Mouse (Mus musculus): ENCODE results near the gene Manbal. TPM values are rescaled to one million over a fixed set of nuclear protein-coding genes. Genes with fewer than 3 reads are reported as not detected.
A peak's percentile ranks its signal among the peaks of the same experiment; 100 is the strongest.

Manbal gene
- polyA plus RNA-seq, 1 experiment from 2014 or later, result 22.8 TPM

DNA sequence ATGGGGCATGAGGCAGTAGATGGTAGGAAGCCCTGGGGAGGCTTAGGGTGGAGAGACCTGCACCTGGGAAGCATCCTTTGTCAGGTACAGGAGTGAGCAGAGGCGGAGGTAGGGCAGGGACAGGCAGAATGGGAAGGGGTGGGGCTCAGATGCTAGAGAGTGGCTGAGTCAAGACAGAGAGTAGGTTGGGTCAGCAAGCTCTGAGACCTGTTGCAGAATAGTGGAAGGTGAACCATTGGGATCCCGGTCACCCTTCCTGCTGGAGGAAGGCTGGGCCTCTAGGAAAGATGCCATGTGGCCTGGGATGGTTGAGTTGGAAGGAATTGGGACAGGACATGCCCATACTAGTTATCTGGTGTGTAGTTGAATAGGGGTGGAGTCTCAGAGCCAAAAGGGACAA lies 24.9 kb downstream of the Manbal start:
- 80% methylated on average over 2 of the region's 2 CpGs for WGBS (ENCODE audit: insufficient replicate concordance)

DNA sequence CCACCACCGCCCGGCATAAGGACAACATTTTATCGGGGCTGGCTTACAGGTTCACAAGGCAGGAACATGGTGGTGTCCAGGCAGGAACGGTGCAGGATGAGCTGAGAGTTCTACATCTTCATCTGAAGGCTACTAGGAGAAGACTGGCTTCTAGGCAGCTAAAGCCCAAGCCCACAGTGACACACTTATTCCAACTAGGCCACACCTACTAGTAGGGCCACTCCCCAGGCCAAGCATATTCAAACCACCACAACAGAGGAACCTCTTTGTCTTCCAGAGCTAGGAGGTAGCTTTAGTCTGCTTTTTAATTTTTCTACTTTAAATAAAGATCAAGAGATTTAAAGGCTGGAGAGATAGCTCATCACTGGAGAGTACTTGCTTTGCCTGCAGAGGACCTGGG lies 26.2 kb downstream of the Manbal start:
- no peak overlapping the region for H3K4me3 ChIP-seq (ENCODE audit: low read depth, low read length)
- H3K4me1 ChIP-seq (ENCODE audit: insufficient read depth), result peaks cover 5% of the 10 kb centered on the region; the same call in 1 of the 2 replicates
- no peak overlapping the region for H3K9ac ChIP-seq (replicated peaks)
- ATAC-seq (no peak), DNase-seq (no peak)
- WGBS (ENCODE audit: insufficient replicate concordance), result 97% methylated on average over 4 of the region's 4 CpGs
- H3K4me2 ChIP-seq (ENCODE audit: low read depth, low read length), result no peak overlapping the region
- TF ChIP-seq EP300 (IDR thresholded peaks at IDR 0.05; ENCODE audit: low read depth) (no peak), CTCF (IDR thresholded peaks at IDR 0.05; ENCODE audit: low read depth) (no peak)
- H3K36me3 ChIP-seq (replicated peaks; ENCODE audit: insufficient read depth, low read length), result peaks cover 8% of the 10 kb centered on the region; the same call in 1 of the 2 replicates
- H3K27me3 ChIP-seq (ENCODE audit: insufficient read depth, low read length), result no peaks in the 10 kb centered on the region
- no peak overlapping the region for H3K27ac ChIP-seq (ENCODE audit: low read depth)
- no peaks in the 10 kb centered on the region for H3K9me3 ChIP-seq (ENCODE audit: low read length)

More for the DNA sequence above, 24.9 kb downstream of the Manbal start:
- H3K9ac ChIP-seq (replicated peaks), result no peak overlapping the region
- no peak overlapping the region for H3K4me2 ChIP-seq (ENCODE audit: low read depth, low read length)
- ATAC-seq (no peak), DNase-seq (no peak)
- peaks cover 5% of the 10 kb centered on the region; the same call in 1 of the 2 replicates for H3K4me1 ChIP-seq (ENCODE audit: insufficient read depth)
- no peak overlapping the region for H3K4me3 ChIP-seq (ENCODE audit: low read depth, low read length)
- peaks cover 8% of the 10 kb centered on the region; the same call in 1 of the 2 replicates for H3K36me3 ChIP-seq (replicated peaks; ENCODE audit: insufficient read depth, low read length)
- H3K27ac ChIP-seq (ENCODE audit: low read depth), result no peak overlapping the region
- no peak for TF ChIP-seq CTCF (IDR thresholded peaks at IDR 0.05; ENCODE audit: low read depth)
- TF ChIP-seq EP300 (IDR thresholded peaks at IDR 0.05; ENCODE audit: low read depth), result no peak
- no peaks in the 10 kb centered on the region for H3K9me3 ChIP-seq (ENCODE audit: low read length)
- no peaks in the 10 kb centered on the region for H3K27me3 ChIP-seq (ENCODE audit: insufficient read depth, low read length)

DNA sequence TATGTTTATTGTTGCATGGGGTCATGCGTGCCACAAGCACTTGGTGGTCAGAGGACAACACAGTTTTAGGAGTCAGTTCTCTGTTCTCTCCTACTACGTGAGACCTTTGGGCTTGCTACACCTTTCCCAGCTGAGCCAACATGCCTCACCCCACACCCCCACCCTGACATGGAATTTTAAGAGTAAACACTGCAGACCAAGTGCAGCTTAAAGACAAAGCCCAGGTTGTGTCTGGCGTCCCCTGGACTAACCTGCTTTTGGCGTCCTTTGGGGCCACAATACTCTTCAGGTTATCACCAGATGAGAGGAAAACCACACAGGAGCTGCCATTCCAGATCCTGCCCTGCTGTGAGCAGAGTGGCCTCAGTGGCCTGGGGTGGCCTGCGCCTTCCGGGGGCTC lies 27.5 kb downstream of the Manbal start:
- H3K4me1 ChIP-seq (ENCODE audit: insufficient read depth), result peaks cover 5% of the 10 kb centered on the region; the same call in 1 of the 2 replicates
- H3K4me3 ChIP-seq (ENCODE audit: low read depth, low read length), result no peak overlapping the region
- no peaks in the 10 kb centered on the region for H3K27me3 ChIP-seq (ENCODE audit: insufficient read depth, low read length)
- H3K4me2 ChIP-seq (ENCODE audit: low read depth, low read length), result peak overlapping the region; percentile 45
- H3K36me3 ChIP-seq (replicated peaks; ENCODE audit: insufficient read depth, low read length), result peaks cover 8% of the 10 kb centered on the region; the same call in 1 of the 2 replicates
- peak overlapping the region; percentile 63 for H3K27ac ChIP-seq (ENCODE audit: low read depth)
- TF ChIP-seq EP300 (IDR thresholded peaks at IDR 0.05; ENCODE audit: low read depth) (no peak), CTCF (IDR thresholded peaks at IDR 0.05; ENCODE audit: low read depth) (no peak)
- WGBS (ENCODE audit: insufficient replicate concordance), result 61% methylated on average over 6 of the region's 6 CpGs
- H3K9me3 ChIP-seq (ENCODE audit: low read length), result no peaks in the 10 kb centered on the region
- H3K9ac ChIP-seq (replicated peaks), result no peak overlapping the region
- ATAC-seq, result no peak
- no peak for DNase-seq

DNA sequence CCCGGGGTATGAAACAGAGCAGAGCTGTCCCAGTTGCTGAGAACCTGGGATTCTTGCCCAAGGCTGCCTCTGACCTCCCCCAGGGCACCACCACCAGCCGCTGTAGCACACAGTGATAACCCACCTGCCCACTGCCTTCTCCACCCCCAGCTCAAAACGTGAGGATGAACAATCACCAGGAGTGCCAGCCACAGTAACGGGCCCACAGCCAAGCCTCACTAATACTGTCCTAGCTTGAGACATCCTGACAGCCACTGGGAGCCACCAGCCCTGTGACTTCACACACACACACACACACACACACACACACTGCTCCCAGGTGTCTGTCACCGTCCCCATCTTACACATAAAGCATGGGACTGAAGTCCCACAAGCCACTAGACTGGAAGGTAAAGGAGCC lies 28.0 kb downstream of the Manbal start:
- ATAC-seq (no peak), DNase-seq (no peak)
- no peak overlapping the region for H3K4me3 ChIP-seq (ENCODE audit: low read depth, low read length)
- H3K9me3 ChIP-seq (ENCODE audit: low read length), result no peaks in the 10 kb centered on the region
- H3K4me2 ChIP-seq (ENCODE audit: low read depth, low read length), result peak overlapping the region; percentile 45
- H3K27me3 ChIP-seq (ENCODE audit: insufficient read depth, low read length), result no peaks in the 10 kb centered on the region
- peak overlapping the region; percentile 63 for H3K27ac ChIP-seq (ENCODE audit: low read depth)
- H3K9ac ChIP-seq (replicated peaks), result no peak overlapping the region
- TF ChIP-seq EP300 (IDR thresholded peaks at IDR 0.05; ENCODE audit: low read depth) (no peak), CTCF (IDR thresholded peaks at IDR 0.05; ENCODE audit: low read depth) (no peak)
- H3K4me1 ChIP-seq (ENCODE audit: insufficient read depth), result peaks cover 5% of the 10 kb centered on the region; the same call in 1 of the 2 replicates
- H3K36me3 ChIP-seq (replicated peaks; ENCODE audit: insufficient read depth, low read length), result peaks cover 8% of the 10 kb centered on the region; the same call in 1 of the 2 replicates
- WGBS (ENCODE audit: insufficient replicate concordance), result 60% methylated on average over 5 of the region's 5 CpGs

DNA sequence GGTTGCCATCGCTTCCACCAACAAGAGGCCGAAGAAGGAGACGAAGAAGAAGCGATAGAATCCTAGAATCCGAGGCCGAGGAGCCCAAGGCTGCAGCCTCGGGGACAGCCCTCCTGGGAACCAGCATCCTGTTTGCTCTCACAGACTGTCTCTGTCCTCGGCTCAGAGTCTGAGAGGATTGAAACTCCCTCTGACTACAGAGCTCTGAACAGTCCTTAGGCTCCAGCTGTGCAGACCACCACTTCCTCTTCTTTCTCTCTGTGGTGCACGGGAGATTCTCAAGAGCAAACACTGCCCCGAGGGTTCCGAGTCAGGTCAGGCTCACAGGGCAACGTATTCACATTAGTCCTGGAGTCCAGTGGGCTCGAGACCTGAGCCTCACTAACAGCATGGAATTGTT lies 28.6 kb downstream of the Manbal start:
- TF ChIP-seq EP300 (IDR thresholded peaks at IDR 0.05; ENCODE audit: low read depth) (no peak), CTCF (IDR thresholded peaks at IDR 0.05; ENCODE audit: low read depth) (no peak)
- H3K4me2 ChIP-seq (ENCODE audit: low read depth, low read length), result no peak overlapping the region
- WGBS (ENCODE audit: insufficient replicate concordance), result 42% methylated on average over 13 of the region's 13 CpGs
- ATAC-seq (peak; percentile 71), DNase-seq (peak; percentile 36)
- H3K4me3 ChIP-seq (ENCODE audit: low read depth, low read length), result no peak overlapping the region
- no peaks in the 10 kb centered on the region for H3K9me3 ChIP-seq (ENCODE audit: low read length)
- peak overlapping the region; percentile 63 for H3K27ac ChIP-seq (ENCODE audit: low read depth)
- no peak overlapping the region for H3K9ac ChIP-seq (replicated peaks)
- peaks cover 8% of the 10 kb centered on the region; the same call in 1 of the 2 replicates for H3K36me3 ChIP-seq (replicated peaks; ENCODE audit: insufficient read depth, low read length)
- no peaks in the 10 kb centered on the region for H3K27me3 ChIP-seq (ENCODE audit: insufficient read depth, low read length)
- H3K4me1 ChIP-seq (ENCODE audit: insufficient read depth), result peaks cover 5% of the 10 kb centered on the region; the same call in 1 of the 2 replicates

DNA sequence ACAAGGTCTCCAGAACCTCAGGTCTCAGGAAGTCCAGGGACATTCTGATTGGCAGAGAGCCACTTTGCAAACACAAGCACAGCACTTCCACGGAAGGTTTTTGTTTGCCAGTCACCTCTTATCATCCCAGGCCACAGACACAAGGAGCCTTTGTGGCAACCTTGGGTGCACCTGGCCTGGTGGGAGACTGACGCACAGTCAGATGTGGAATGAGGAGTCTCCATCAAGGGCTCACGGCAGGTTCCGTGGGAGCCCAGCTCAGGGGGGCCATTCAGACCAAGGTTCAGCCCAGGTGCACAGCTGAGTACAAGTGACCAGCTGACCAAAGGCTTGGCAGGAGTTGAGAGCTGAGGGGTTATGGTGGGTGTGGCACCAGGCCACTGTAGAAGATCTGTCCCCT lies 30.0 kb downstream of the Manbal start:
- H3K4me1 ChIP-seq (ENCODE audit: insufficient read depth), result peaks cover 5% of the 10 kb centered on the region; the same call in 1 of the 2 replicates
- H3K27ac ChIP-seq (ENCODE audit: low read depth), result no peak overlapping the region
- TF ChIP-seq CTCF (IDR thresholded peaks at IDR 0.05; ENCODE audit: low read depth) (no peak), EP300 (IDR thresholded peaks at IDR 0.05; ENCODE audit: low read depth) (no peak)
- H3K9me3 ChIP-seq (ENCODE audit: low read length), result no peaks in the 10 kb centered on the region
- H3K36me3 ChIP-seq (replicated peaks; ENCODE audit: insufficient read depth, low read length), result peaks cover 8% of the 10 kb centered on the region; the same call in 1 of the 2 replicates
- WGBS (ENCODE audit: insufficient replicate concordance), result 69% methylated on average over 4 of the region's 4 CpGs
- no peak overlapping the region for H3K9ac ChIP-seq (replicated peaks)
- H3K27me3 ChIP-seq (ENCODE audit: insufficient read depth, low read length), result no peaks in the 10 kb centered on the region
- H3K4me2 ChIP-seq (ENCODE audit: low read depth, low read length), result no peak overlapping the region
- no peak overlapping the region for H3K4me3 ChIP-seq (ENCODE audit: low read depth, low read length)
- ATAC-seq, result no peak
- DNase-seq, result no peak
